Mouse (Mus musculus): ENCODE results near the gene Vmn2r60. TPM values are rescaled to one million over a fixed set of nuclear protein-coding genes. Genes with fewer than 3 reads are reported as not detected.
"Not testable (repeated sequence)": the region's sequence is repeated elsewhere in the genome, so short reads cannot be mapped to it uniquely, and the experiment has no call there.

Vmn2r60 gene
- polyA plus RNA-seq (2015; fragmentation: Nextera tagmentation; extraction: Ambion mirVana), result not detected in 2 replicates

GRCm38 (mm10) chr7:42107470-42107869 is at the start of gene Vmn2r60:
Gene Vmn2r60, plus strand, starts transcription at chr7:42107770.
- no peak within 1 kb of the TSS for H3K9ac ChIP-seq (replicated peaks; ENCODE audit: low read depth)
- DNase-seq (ENCODE audit: low spot score) (no peak), ATAC-seq (no peak)
- TF ChIP-seq CTCF (IDR thresholded peaks at IDR 0.05) (no peak), EP300 (IDR thresholded peaks at IDR 0.05) (no peak)
- H3K4me1 ChIP-seq (ENCODE audit: insufficient read depth, low read depth, low read length), result no peaks in the 10 kb centered on the region
- H3K4me3 ChIP-seq (ENCODE audit: low read depth, low read length), result no peak within 1 kb of the TSS
- WGBS, result 59% methylated on average over 2 of the region's 2 CpGs
- H3K27ac ChIP-seq (ENCODE audit: low read length), result no peak within 1 kb of the TSS
- no peaks in the 10 kb centered on the region for H3K27me3 ChIP-seq (replicated peaks; ENCODE audit: insufficient read depth, low read length)
- H3K4me2 ChIP-seq (replicated peaks; ENCODE audit: low read depth, low read length), result no peak within 1 kb of the TSS
- H3K36me3 ChIP-seq (ENCODE audit: insufficient read depth, low read length), result no peaks in the 10 kb centered on the region
- 0 out of 2 replicates have a peak, but pooled peaks cover 4% of the 10 kb centered on the region for H3K9me3 ChIP-seq (ENCODE audit: low read length)

GRCm38 (mm10) chr7:42058923-42059322 is 48.6 kb upstream of the Vmn2r60 start, which contains the start of gene Vmn2r59:
Gene Vmn2r59, minus strand, starts transcription at chr7:42059023.
- H3K36me3 ChIP-seq (ENCODE audit: insufficient read depth, low read length), result no peaks in the 10 kb centered on the region
- ATAC-seq (no peak), DNase-seq (ENCODE audit: low spot score) (no peak)
- no peaks in the 10 kb centered on the region for H3K4me1 ChIP-seq (ENCODE audit: insufficient read depth, low read depth, low read length)
- H3K27me3 ChIP-seq (replicated peaks; ENCODE audit: insufficient read depth, low read length), result no peaks in the 10 kb centered on the region
- TF ChIP-seq CTCF (IDR thresholded peaks at IDR 0.05) (no peak), EP300 (IDR thresholded peaks at IDR 0.05) (no peak)
- H3K9ac ChIP-seq (replicated peaks; ENCODE audit: low read depth), result no peak within 1 kb of the TSS
- no peak within 1 kb of the TSS for H3K4me3 ChIP-seq (ENCODE audit: low read depth, low read length)
- H3K27ac ChIP-seq (ENCODE audit: low read length), result no peak within 1 kb of the TSS
- no peak within 1 kb of the TSS for H3K4me2 ChIP-seq (replicated peaks; ENCODE audit: low read depth, low read length)
- no peaks in the 10 kb centered on the region; the same call in 1 of the 2 replicates for H3K9me3 ChIP-seq (ENCODE audit: low read length)

GRCm38 (mm10) chr7:42107061-42107460 is 509 bp upstream of the Vmn2r60 start:
- H3K4me3 ChIP-seq (ENCODE audit: low read depth, low read length); ATAC-seq; H3K27ac ChIP-seq (ENCODE audit: low read length); DNase-seq (ENCODE audit: low spot score); H3K4me2 ChIP-seq (replicated peaks; ENCODE audit: low read depth, low read length); H3K4me1 ChIP-seq (ENCODE audit: insufficient read depth, low read depth, low read length); H3K9ac ChIP-seq (replicated peaks; ENCODE audit: low read depth); H3K9me3 ChIP-seq (ENCODE audit: low read length); H3K36me3 ChIP-seq (ENCODE audit: insufficient read depth, low read length); H3K27me3 ChIP-seq (replicated peaks; ENCODE audit: insufficient read depth, low read length): not testable (repeated sequence)
- WGBS, result 78% methylated on average over 10 of the region's 14 CpGs

Other genes with a start within 250 kb of the Vmn2r60 start
- not detected in 2 replicates for gene Vmn2r58, start 235.1 kb upstream of the Vmn2r60 start, polyA plus RNA-seq (2015; fragmentation: Nextera tagmentation; extraction: Ambion mirVana)
- not detected in 2 replicates for gene Vmn2r59, start 48.7 kb upstream of the Vmn2r60 start, polyA plus RNA-seq (2015; fragmentation: Nextera tagmentation; extraction: Ambion mirVana)
- gene Vmn2r61, start 152.3 kb downstream of the Vmn2r60 start, polyA plus RNA-seq (2015; fragmentation: Nextera tagmentation; extraction: Ambion mirVana), result not detected in 2 replicates

All from lung, postnatal 0 days (tissue).